Mouse (Mus musculus): ENCODE results near the gene Map4k5. TPM values are rescaled to one million over a fixed set of nuclear protein-coding genes. Genes with fewer than 3 reads are reported as not detected.

Gene Map4k5
- total RNA-seq, 2 experiments from 2014 or later = 45.8 to 48.9 TPM

- DNase-seq (ENCODE audit: low spot score in 2 of 2) = no peak
Observed at GRCm38 (mm10) chr12:69887776-69888175, 5.2 kb downstream of the Map4k5 start.

GRCm38 (mm10) chr12:69885170-69885923 lies 7.7 kb downstream of the Map4k5 start:
- no peak for DNase-seq (ENCODE audit: low spot score in 2 of 2)

GRCm38 (mm10) chr12:69884053-69884452 lies 8.9 kb downstream of the Map4k5 start:
- DNase-seq (ENCODE audit: low spot score in 2 of 2) = no peak

GRCm38 (mm10) chr12:69881198-69881905 lies 11.6 kb downstream of the Map4k5 start:
- no peak for DNase-seq (ENCODE audit: low spot score in 2 of 2)

- peak in 1 of 2 experiments; percentile 59 for DNase-seq (ENCODE audit: low spot score in 2 of 2)
Observed at GRCm38 (mm10) chr12:69879739-69880138, 13.3 kb downstream of the Map4k5 start.

- DNase-seq (ENCODE audit: low spot score in 2 of 2) = no peak
Observed at GRCm38 (mm10) chr12:69879172-69879665, 13.8 kb downstream of the Map4k5 start.

- peak in 1 of 2 experiments; percentile 52 for DNase-seq (ENCODE audit: low spot score in 2 of 2)
Observed at GRCm38 (mm10) chr12:69877842-69878363, 15.1 kb downstream of the Map4k5 start.

- DNase-seq (ENCODE audit: low spot score in 2 of 2) = no peak
Observed at GRCm38 (mm10) chr12:69871632-69872031, 21.4 kb downstream of the Map4k5 start.

- no peak for DNase-seq (ENCODE audit: low spot score in 2 of 2)
Observed at GRCm38 (mm10) chr12:69867338-69867737, 25.7 kb downstream of the Map4k5 start.

GRCm38 (mm10) chr12:69864164-69864692 lies 28.8 kb downstream of the Map4k5 start:
- no peak for DNase-seq (ENCODE audit: low spot score in 2 of 2)

GRCm38 (mm10) chr12:69863505-69863904 lies 29.5 kb downstream of the Map4k5 start:
- DNase-seq (ENCODE audit: low spot score in 2 of 2) = no peak

GRCm38 (mm10) chr12:69858847-69859246 lies 34.2 kb downstream of the Map4k5 start:
- no peak for DNase-seq (ENCODE audit: low spot score in 2 of 2)

- DNase-seq (ENCODE audit: low spot score in 2 of 2) = no peak
Observed at GRCm38 (mm10) chr12:69857597-69857996, 35.4 kb downstream of the Map4k5 start.

- DNase-seq (ENCODE audit: low spot score in 2 of 2) = no peak
Observed at GRCm38 (mm10) chr12:69856398-69856797, 36.6 kb downstream of the Map4k5 start.

- DNase-seq (ENCODE audit: low spot score in 2 of 2) = no peak
Observed at GRCm38 (mm10) chr12:69855641-69856300, 37.2 kb downstream of the Map4k5 start.

GRCm38 (mm10) chr12:69853942-69854341 lies 39.1 kb downstream of the Map4k5 start:
- no peak for DNase-seq (ENCODE audit: low spot score in 2 of 2)

- no peak for DNase-seq (ENCODE audit: low spot score in 2 of 2)
Observed at GRCm38 (mm10) chr12:69853387-69853786, 39.6 kb downstream of the Map4k5 start.

GRCm38 (mm10) chr12:69852288-69852687 lies 40.7 kb downstream of the Map4k5 start:
- DNase-seq (ENCODE audit: low spot score in 2 of 2) = no peak

- DNase-seq (ENCODE audit: low spot score in 2 of 2) = no peak
Observed at GRCm38 (mm10) chr12:69848083-69848878, 44.7 kb downstream of the Map4k5 start.

GRCm38 (mm10) chr12:69846499-69846898 lies 46.5 kb downstream of the Map4k5 start:
- no peak for DNase-seq (ENCODE audit: low spot score in 2 of 2)

Data from layer of hippocampus, adult 18-20 months (tissue).